Mouse (Mus musculus) layer of hippocampus, adult 18-20 months (tissue): ENCODE measurements around the gene Mansc1. TPM values are rescaled to one million over a fixed set of nuclear protein-coding genes. Genes with fewer than 3 reads are reported as not detected.

Source experiments
- total RNA-seq, 2 experiments: library from RNA; stranded (reverse); gene quantifications; 2 replicates each; pipeline ENCODE4 v1.2.3; 2021

The Mansc1 gene
- total RNA-seq, 2 experiments from 2014 or later = 8.2 to 8.8 TPM

Other genes with a start within 250 kb of the Mansc1 start
- not detected for gene Bcl2l14, start 236.2 kb downstream of the Mansc1 start, total RNA-seq
- 10 to 100 TPM; 48.8 to 52.6 TPM for gene Lrp6, start 65.5 kb downstream of the Mansc1 start, total RNA-seq
- gene Borcs5, start 7.0 kb upstream of the Mansc1 start, total RNA-seq = 10 to 100 TPM; 38.1 to 43.7 TPM
- 1 to 10 TPM; 8.8 to 9.4 TPM for gene Dusp16, start 160.1 kb upstream of the Mansc1 start, total RNA-seq
- gene Crebl2, start 197.7 kb upstream of the Mansc1 start, total RNA-seq = 10 to 100 TPM; 47.3 to 48.1 TPM